Mouse (Mus musculus) thymus, adult 2 months (tissue): Measurements from ENCODE around the gene Disp1.

Source experiments
- CTCF ChIP-seq: fragments of 200-500 bp; IDR thresholded peaks from 2 replicates; pipeline ENCODE4 v1.5.1; 2012; ENCODE audit warnings: mild to moderate bottlenecking, control low read depth, low read length, moderate library complexity, borderline replicate concordance; ENCODE audit not compliant: control insufficient read depth, poor library complexity, insufficient read depth; ENCODE audit errors: extremely low read depth
- POLR2A ChIP-seq: fragments of 200-500 bp; IDR thresholded peaks from 2 replicates; pipeline ENCODE4 v1.6.1; 2012; ENCODE audit warnings: mild to moderate bottlenecking, low read length, control low read depth, moderate library complexity; ENCODE audit not compliant: control insufficient read depth, poor library complexity, insufficient read depth; ENCODE audit errors: extremely low read depth

DNA sequence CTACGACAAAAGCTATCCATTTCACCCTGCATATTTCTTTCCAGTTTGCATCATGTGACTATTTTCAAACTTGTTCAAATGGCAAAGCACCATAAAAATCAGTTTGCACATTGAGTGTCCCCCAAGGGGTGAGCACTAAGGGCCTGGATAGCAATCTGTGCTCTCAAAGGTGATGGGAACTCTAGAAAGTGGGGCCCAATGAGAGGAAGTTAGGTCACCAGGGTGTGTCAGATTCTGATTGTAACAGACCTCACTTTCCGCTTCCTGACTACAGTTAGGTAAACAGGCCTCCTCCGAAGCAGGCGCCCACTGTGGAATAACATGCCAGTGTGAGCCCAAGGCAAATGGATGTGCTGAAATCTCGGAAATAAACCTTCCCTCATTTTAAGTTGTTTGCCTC, 54.6 kb downstream of the Disp1 start:
- no peak for TF ChIP-seq POLR2A
- TF ChIP-seq CTCF: no peak
